Mouse (Mus musculus) splenic B cell, adult 2 months (primary cell): ENCODE data around the gene Vmn1r30.

ENCODE experiments used
- DNase-seq: peaks from one replicate; pipeline ENCODE4 v3.0.0-alpha.2; 2011; ENCODE audit warnings: low read depth, low spot score
- H3K27me3 ChIP-seq: 2 replicates; pipeline ENCODE4 v1.6.1; 2012; ENCODE audit warnings: mild to moderate bottlenecking, low read length, moderate library complexity, mixed read lengths; ENCODE audit not compliant: control insufficient read depth, poor library complexity, insufficient read depth, severe bottlenecking
- H3K36me3 ChIP-seq: 2 replicates; pipeline ENCODE4 v1.6.1; 2012; ENCODE audit warnings: mild to moderate bottlenecking, low read length, moderate library complexity, mixed read lengths; ENCODE audit not compliant: control insufficient read depth, poor library complexity, insufficient read depth, severe bottlenecking

The Vmn1r30 gene

DNA sequence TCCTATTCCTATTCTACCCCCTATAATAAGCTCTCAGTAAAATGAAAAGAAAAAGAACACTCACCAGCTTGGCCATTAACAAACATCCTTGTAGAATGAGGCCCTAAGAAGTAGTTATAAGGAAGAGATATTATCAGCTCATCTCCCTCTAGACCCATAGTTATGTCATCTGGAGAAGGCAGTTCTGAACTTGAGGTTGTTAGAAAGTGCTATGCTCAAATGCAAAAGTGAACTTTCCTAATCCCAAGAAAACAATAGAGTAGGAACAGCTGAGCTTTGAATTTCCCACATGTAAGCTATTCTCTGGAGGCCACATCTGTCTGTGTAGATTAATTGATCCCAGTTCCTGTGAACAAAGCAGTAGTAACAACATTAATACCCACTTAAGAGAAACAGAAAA, at the start of gene Vmn1r30:
Vmn1r30 (minus strand) TSS at position 101 of the 400 bp plus-strand sequence.
- H3K27me3 ChIP-seq: no peaks in the 10 kb centered on the region
- no peaks in the 10 kb centered on the region for H3K36me3 ChIP-seq
- no peak for DNase-seq

DNA sequence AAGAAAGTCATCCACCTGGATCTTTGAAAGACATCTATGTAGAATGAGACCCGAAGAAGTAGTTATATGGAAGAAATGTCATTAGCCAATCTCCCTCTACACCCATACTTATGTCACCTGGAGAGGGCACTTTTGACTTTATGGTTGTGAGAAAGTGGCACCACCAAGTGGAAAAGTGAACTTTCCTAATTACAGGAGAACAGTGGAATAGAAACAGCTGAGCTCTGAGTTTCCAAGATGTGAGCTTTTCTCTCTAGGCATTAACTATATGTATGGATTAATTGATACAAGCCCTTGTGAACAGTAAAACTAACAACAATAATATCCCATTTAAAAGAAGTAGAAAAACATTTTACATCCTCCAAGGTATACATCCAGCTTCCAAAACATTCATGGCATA, 32.0 kb upstream of the Vmn1r30 start, which contains the start of gene Vmn1r31:
Vmn1r31 (minus strand) TSS at position 101 of the 400 bp plus-strand sequence.
- DNase-seq: no peak
- no peaks in the 10 kb centered on the region for H3K36me3 ChIP-seq

More for the DNA sequence above, 32.0 kb upstream of the Vmn1r30 start, which contains the start of gene Vmn1r31:
- no peaks in the 10 kb centered on the region; the same call in 1 of the 2 replicates for H3K27me3 ChIP-seq
